Mouse (Mus musculus) left cerebral cortex, adult 18-20 months (tissue): ENCODE data around the gene Gm3285. TPM values are rescaled to one million over a fixed set of nuclear protein-coding genes. Genes with fewer than 3 reads are reported as not detected.
A peak's percentile ranks its signal among the peaks of the same experiment; 100 is the strongest.

Experiments
- DNase-seq, 2 experiments: peaks; one replicate each; pipeline ENCODE4 v3.0.0; 2021 to 2022; ENCODE audit warnings: low spot score in 2 of 2, mixed read lengths in 1 of 2
- long read RNA-seq, 2 experiments: library from polyadenylated mRNA; stranded (forward); transcript quantifications; one replicate each; pipeline ENCODE4 v2.0.0; 2021
- total RNA-seq, 2 experiments: library from RNA; stranded (reverse); gene quantifications; 2 replicates each; pipeline ENCODE4 v1.2.3; 2021

The Gm3285 gene
- total RNA-seq = not detected
- long read RNA-seq, experiment 1 = 0 reads
- long read RNA-seq, experiment 2 = 0 reads

DNA sequence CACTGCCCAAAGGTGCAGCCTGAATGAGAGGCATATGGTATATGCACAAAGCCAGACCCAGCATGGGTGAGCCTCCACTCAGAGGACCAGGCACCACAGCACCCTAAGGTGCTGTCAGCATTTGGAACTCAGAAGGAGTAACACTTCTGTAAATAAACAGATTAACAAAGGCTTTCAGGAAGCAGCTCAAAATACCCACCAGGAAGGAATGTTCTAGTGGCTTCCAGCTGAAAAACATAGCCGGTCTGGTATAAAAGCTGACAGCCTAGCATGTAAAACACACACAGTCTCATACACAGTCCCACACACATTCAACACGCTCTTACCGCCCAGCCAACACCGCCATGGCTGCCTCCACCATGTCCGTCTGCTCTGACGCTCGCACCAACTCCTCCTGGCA, at the start of gene Gm3285:
Gm3285 (plus strand) TSS at position 301 of the 400 bp plus-strand sequence.
- DNase-seq = no peak

GRCm38 (mm10) chr10:77814382-77814781, 47.4 kb upstream of the Gm3285 start, which contains the start of gene Gm2696:
Gm2696 (plus strand) TSS chr10:77814682.
- no peak for DNase-seq

DNA sequence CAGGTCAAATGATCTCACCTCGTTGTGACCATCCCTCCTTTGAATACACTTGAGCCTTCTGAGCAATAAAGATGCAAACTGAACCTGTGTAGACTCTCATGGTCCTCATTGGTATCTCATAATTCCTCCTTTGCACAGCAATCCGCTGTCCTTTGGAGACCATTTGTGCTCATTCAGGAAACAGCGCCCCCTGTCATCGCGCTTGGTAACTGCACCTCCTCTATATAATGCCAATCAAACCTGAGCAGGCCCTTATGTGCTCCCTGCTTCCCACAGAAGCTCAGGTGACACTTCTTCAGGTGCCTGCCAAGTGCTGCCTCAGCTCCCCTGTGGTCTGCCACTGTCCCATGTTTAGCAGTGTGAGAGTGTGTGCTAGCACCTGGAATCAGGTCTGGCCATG, 46.3 kb upstream of the Gm3285 start:
- DNase-seq = no peak

DNA sequence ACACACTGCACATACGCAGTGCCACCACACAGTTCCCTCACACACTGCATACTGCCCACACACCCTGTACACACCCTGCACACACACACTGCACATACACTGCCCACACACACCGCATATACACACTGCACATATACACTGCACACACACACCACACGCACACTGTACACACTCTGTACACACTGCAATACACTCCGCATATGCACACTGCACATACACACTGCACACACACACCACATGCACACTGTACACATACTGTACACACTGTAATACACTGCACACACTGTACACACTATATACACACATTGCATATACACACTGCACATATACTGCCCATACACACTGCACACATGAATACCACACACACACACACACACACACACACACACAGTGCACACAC, 43.3 kb upstream of the Gm3285 start:
- DNase-seq = no peak

DNA sequence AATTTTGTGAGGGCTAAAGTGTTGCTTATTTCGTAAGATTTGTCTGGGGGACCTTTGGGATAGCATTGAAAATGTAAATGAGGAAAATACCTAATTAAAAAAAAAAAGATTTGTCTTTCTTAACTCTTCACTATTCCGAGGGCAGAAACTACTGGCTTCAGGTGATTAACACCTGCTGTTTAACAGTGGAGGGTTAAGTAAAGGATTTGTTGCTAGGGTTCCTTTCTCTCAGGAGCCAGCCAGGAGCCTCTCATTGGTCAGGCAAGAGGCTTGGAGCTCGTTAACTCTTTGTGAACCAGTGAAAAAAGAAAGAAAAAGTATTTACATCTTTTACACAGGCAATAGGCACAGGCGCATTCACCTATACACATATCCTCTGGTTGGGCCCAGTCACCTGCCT, 42.6 kb upstream of the Gm3285 start:
- no peak for DNase-seq

DNA sequence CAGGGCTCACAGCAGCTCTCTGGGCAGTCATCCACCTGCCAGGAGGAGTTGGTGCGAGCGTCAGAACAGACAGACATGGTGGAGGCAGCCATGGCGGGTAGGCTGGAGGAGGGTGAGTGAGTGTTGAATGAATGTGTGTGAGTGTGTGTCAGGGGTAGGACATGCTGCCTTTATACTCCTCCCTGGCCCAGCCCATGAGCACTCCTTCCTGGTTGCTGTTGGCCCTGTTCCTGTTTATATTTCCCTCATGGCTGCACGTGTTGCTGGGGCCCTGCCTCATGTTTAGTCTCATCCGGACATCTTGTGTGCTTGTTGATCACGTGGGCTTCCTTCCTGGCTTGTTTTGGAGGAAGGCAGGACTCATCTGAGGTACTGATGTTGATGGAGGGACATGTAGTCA, 34.8 kb upstream of the Gm3285 start, which contains the start of gene Krtap10-4:
Krtap10-4 (minus strand) TSS at position 145 of the 400 bp plus-strand sequence.
- no peak for DNase-seq

GRCm38 (mm10) chr10:77835647-77836046, 26.1 kb upstream of the Gm3285 start, which contains the start of gene Krtap10-10:
Krtap10-10 (plus strand) TSS chr10:77835947.
- peak; percentile 14 to 43 for DNase-seq

- no peak for DNase-seq
Measured at GRCm38 (mm10) chr10:77839006-77839405, 22.8 kb upstream of the Gm3285 start.

DNA sequence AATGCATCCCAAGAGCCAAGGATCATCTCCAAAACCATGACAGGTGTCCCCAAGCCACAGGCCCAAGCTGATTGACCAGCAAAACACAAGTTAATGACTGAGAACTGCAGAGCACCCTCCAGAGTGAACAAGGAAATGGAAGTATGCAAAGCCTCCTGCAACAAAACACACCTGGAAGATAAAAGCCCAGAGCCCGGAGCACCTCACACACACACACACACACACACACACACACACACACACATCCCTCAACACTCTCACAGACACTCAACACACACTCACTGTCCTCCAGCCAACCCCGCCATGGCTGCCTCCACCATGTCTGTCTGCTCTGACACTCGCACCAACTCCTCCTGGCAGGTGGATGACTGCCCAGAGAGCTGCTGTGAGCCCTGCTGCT, 15.3 kb upstream of the Gm3285 start, which contains the start of gene Gm36176:
Gm36176 (plus strand) TSS at position 301 of the 400 bp plus-strand sequence.
- no peak for DNase-seq

DNA sequence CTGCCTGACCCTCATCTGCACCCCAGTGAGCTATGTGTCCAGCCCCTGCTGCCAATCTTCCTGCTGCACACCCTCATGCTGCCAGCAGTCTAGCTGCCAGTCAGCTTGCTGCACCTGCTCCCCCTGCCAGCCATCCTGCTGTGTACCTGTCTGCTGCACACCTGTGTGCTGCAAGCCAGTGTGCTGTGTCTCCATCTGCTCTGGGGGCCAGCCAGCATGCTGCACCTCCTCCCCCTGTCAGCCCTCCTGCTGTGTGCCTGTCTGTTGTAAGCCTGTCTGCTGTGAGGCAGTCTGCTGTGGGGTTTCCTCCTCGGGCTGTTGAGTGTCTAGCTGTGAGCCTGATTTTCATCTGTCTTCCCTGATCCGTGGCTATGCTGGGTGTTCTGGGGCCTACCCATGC, 14.8 kb upstream of the Gm3285 start:
- DNase-seq = no peak

GRCm38 (mm10) chr10:77847538-77847937, 14.2 kb upstream of the Gm3285 start:
- DNase-seq = no peak

DNA sequence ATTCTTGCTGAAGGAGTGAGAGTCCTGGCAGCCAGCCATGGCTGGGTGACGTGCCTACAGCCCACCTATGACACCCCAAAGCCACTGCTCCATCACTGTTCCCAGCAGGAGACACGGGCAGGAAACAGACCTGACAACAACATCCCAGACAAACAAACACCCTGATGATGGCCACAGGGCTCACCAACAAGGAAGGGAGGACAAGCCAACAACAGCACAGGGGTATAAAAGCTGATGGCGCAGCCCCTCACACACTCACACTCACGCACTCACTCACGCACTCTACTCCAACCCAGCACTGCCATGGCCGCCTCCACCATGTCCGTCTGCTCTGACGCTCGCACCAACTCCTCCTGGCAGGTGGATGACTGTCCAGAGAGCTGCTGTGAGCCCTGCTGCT, 9.2 kb upstream of the Gm3285 start, which contains the start of gene Gm10318:
Gm10318 (plus strand) TSS at position 301 of the 400 bp plus-strand sequence.
- DNase-seq = no peak

DNA sequence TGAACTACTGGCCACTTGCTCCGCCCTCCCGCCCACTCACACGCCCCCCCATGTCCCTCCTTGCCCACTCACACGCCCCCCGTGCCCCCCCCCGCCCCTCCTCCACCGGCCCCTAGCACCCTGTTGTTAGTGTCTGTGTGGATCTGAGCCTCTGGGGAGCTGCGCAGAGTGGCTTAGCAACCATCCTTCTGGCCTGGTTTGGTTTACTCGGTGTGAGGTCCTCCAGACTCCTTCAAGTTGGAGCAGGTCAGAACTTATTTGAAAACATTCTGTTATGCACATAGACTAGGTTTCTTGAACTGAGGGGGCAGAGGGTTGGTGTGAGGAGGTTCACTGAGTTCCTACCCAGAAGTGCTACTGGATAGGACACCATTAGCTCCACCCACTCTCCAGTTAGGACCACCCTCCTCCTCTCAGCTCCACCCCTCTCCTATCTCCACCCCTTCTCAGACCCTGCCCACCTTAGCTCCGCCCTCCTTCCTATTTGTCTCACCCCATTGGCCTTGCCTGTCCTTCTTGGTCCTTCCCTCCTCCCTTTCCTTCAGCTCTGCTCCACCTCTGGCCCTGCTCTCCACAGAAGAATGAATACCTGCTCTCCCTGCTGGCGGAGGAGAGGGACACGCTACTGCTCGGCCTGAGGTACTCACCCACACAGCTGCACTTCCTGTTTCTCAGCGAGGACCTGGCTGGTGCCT, 2.4 kb downstream of the Gm3285 start:
- DNase-seq = no peak

DNA sequence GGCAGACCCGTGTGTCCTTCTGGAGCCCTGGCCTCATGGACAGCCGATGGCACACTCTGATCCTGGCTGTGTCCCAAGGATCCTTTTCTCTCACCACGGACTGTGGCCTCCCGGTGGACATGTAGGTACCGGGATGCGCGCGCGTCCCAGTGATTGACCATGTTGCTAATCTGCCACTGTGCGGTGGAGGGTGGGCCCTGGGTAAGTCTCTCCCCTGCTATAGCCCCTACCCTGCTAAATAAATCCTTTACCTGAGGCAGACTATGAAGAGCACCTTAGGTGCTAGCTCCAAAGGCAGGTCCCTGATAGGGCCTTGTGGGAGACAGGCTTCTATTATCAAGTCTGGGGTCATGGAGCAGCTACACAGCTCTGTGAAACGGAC, 3.0 kb downstream of the Gm3285 start:
- DNase-seq = no peak

DNA sequence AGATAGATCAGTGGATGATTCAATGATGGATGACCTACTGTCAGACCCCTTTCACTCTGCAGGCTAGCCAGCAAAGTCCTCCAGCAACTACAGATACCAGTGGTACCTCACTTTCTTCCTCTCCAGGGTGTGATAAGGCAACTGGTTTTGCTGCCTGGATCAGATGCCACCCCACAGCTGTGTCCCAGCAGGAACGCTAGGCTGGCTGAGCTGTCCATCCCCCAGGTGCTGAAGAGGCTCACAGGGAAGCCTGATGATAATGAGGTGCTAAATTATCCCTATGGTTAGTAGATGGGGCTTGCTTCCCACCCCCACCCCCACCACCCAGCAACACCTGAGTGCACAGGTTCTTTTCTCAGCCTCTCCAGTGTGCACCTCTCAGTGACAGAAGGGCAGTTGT, 5.8 kb downstream of the Gm3285 start:
- no peak for DNase-seq

DNA sequence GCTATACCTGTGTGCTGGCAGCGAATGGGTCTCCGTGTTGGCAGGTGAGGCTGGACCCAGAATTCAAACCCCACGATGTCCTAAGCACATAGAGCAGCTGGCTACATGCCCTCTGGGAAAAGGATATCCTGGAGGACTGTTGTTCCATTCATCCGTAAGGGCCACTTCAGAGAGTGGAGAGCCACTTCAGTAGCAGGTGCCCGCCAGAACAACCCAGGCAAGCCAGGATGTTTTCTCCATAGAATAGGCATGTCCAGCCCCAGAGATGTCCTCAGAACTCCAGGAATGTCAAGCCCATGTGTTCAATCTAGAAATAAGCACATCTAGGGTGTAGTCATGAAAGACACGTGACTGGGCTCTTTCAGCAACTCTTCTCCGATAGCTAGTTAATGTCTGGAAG, 7.9 kb downstream of the Gm3285 start:
- DNase-seq = no peak

- peak; percentile 46 to 56 for DNase-seq
Measured at GRCm38 (mm10) chr10:77878985-77879384, 17.2 kb downstream of the Gm3285 start.

- no peak for DNase-seq
Measured at GRCm38 (mm10) chr10:77880305-77880704, 18.5 kb downstream of the Gm3285 start.

- no peak for DNase-seq
Measured at GRCm38 (mm10) chr10:77882553-77882952, 20.8 kb downstream of the Gm3285 start.

GRCm38 (mm10) chr10:77886007-77886747, 24.4 kb downstream of the Gm3285 start:
- DNase-seq = no peak

DNA sequence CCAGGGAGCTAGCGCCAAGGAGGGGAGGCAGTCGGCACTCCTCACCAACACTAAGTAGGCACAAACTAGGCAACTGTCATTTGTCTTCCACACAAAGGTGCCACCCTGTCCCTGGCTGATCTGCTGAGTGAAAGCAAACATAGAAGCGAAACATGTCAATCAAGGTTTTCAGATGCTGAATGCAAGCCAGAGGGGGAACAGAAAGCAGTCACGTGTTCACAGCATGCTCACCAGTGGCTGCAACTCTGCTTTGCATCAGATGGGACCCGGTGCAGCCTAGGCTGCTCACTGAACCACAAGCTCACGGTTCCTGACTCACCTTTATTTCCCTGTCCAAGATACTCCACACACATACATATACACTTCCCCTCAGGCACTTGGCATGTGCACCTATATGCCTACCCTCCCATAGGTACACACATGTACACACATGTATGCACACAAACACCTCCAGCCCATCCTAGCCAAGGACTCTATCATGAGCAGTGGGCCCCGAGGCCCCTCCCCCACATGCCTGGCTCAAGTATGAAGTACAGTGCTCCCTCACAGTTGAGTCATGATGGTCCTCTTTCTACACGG, 29.3 kb downstream of the Gm3285 start:
- no peak for DNase-seq

GRCm38 (mm10) chr10:77895562-77895961, 33.8 kb downstream of the Gm3285 start:
- DNase-seq = no peak
